Mouse (Mus musculus) liver, adult 2 months (tissue): Measurements from ENCODE around the gene Tmem108. TPM values are rescaled to one million over a fixed set of nuclear protein-coding genes. Genes with fewer than 3 reads are reported as not detected.

Experiments
- DNase-seq: peaks from one replicate; pipeline ENCODE4 v3.0.0-alpha.2; 2011; ENCODE audit warnings: low read depth, low spot score; ENCODE audit errors: extremely low read depth
- H3K27ac ChIP-seq: fragments of 200-500 bp; replicated peaks from 2 replicates; pipeline ENCODE4 v1.5.1; 2012; ENCODE audit warnings: low read depth, mild to moderate bottlenecking, control low read depth, inconsistent platforms, low read length; ENCODE audit not compliant: insufficient read depth
- H3K27me3 ChIP-seq: fragments of 200-500 bp; 2 replicates; pipeline ENCODE4 v1.6.1; 2012; ENCODE audit warnings: mild to moderate bottlenecking, moderate library complexity, low read length, inconsistent platforms; ENCODE audit not compliant: control insufficient read depth, insufficient read depth
- H3K36me3 ChIP-seq: fragments of 200-500 bp; 2 replicates; pipeline ENCODE4 v1.6.1; 2012; ENCODE audit warnings: low read length, inconsistent platforms; ENCODE audit not compliant: control insufficient read depth, insufficient read depth
- H3K4me1 ChIP-seq: fragments of 200-500 bp; 2 replicates; pipeline ENCODE4 v1.6.1; 2011; ENCODE audit warnings: low read length; ENCODE audit not compliant: control insufficient read depth, insufficient read depth
- H3K4me3 ChIP-seq: fragments of 200-500 bp; 2 replicates; pipeline ENCODE4 v1.5.1; 2011; ENCODE audit warnings: low read depth, mild to moderate bottlenecking, control low read depth, low read length, moderate library complexity; ENCODE audit not compliant: insufficient read depth
- H3K79me2 ChIP-seq: fragments of 200-500 bp; 2 replicates; pipeline ENCODE4 v1.6.1; 2012; ENCODE audit warnings: inconsistent platforms, mild to moderate bottlenecking, low read length, moderate library complexity; ENCODE audit not compliant: control insufficient read depth, insufficient read depth
- H3K9ac ChIP-seq: fragments of 200-500 bp; 2 replicates; pipeline ENCODE4 v1.6.1; 2012; ENCODE audit warnings: low read depth, mild to moderate bottlenecking, control low read depth, inconsistent platforms, low read length
- CTCF ChIP-seq: fragments of 200-500 bp; IDR thresholded peaks from 2 replicates; pipeline ENCODE4 v1.5.1; 2011; ENCODE audit warnings: low read depth, low read length, control low read depth
- POLR2A ChIP-seq: fragments of 200-500 bp; IDR thresholded peaks from 2 replicates; pipeline ENCODE4 v1.6.1; 2011; ENCODE audit warnings: low read length, control low read depth; ENCODE audit not compliant: insufficient read depth; ENCODE audit errors: extremely low read depth
- WGBS: fragments of 180-500 bp; shearing (Covaris S2); methylation state at CpG from one replicate; pipeline ENCODE4 v1.1.7; 2018; 5-methylcytosine and 5-hydroxymethylcytosine counted together
- polyA plus RNA-seq: library from polyadenylated mRNA; depleted of rRNA; stranded (reverse); fragments of >200 nt; gene quantifications from 2 replicates; pipeline ENCODE4 v1.2.3, GENCODE M21; 2012
- total RNA-seq: library from RNA; depleted of rRNA; stranded (reverse); fragments of >200 nt; gene quantifications from 2 replicates; pipeline ENCODE4 v1.2.3, GENCODE M21; 2014

Tmem108 gene
- total and polyA plus RNA-seq, 2 experiments: 0.09 to 0.40 TPM

GRCm38 (mm10) chr9:103623560-103624316 is 137.9 kb downstream of the Tmem108 start:
- no peak for DNase-seq
- Histone ChIP-seq H3K27ac (no peak overlapping the region), H3K9ac (no peak overlapping the region), H3K27me3 (no peaks in the 10 kb centered on the region), H3K79me2 (no peaks in the 10 kb centered on the region), H3K36me3 (no peaks in the 10 kb centered on the region), H3K4me1 (no peaks in the 10 kb centered on the region), H3K4me3 (no peak overlapping the region)
- WGBS: 83% methylated on average over 19 of the region's 19 CpGs
- TF ChIP-seq CTCF (no peak), POLR2A (no peak)

GRCm38 (mm10) chr9:103622988-103623387 is 138.6 kb downstream of the Tmem108 start:
- Histone ChIP-seq H3K27ac (no peak overlapping the region), H3K36me3 (no peaks in the 10 kb centered on the region), H3K4me1 (no peaks in the 10 kb centered on the region), H3K27me3 (no peaks in the 10 kb centered on the region), H3K4me3 (no peak overlapping the region), H3K9ac (no peak overlapping the region), H3K79me2 (no peaks in the 10 kb centered on the region)
- DNase-seq: no peak
- WGBS: 89% methylated on average over 5 of the region's 5 CpGs
- TF ChIP-seq CTCF (no peak), POLR2A (no peak)

GRCm38 (mm10) chr9:103621870-103622269 is 139.8 kb downstream of the Tmem108 start:
- Histone ChIP-seq H3K4me3 (no peak overlapping the region), H3K27ac (no peak overlapping the region), H3K9ac (no peak overlapping the region), H3K36me3 (no peaks in the 10 kb centered on the region), H3K4me1 (no peaks in the 10 kb centered on the region), H3K27me3 (no peaks in the 10 kb centered on the region), H3K79me2 (no peaks in the 10 kb centered on the region)
- DNase-seq: no peak
- TF ChIP-seq CTCF: no peak
- no peak for TF ChIP-seq POLR2A
- 87% methylated on average over 2 of the region's 2 CpGs for WGBS

GRCm38 (mm10) chr9:103620517-103621212 is 141.0 kb downstream of the Tmem108 start:
- no peaks in the 10 kb centered on the region for H3K27me3 ChIP-seq
- no peaks in the 10 kb centered on the region for H3K79me2 ChIP-seq
- no peak overlapping the region for H3K27ac ChIP-seq
- H3K4me1 ChIP-seq: no peaks in the 10 kb centered on the region
- no peak overlapping the region for H3K9ac ChIP-seq
- TF ChIP-seq CTCF (no peak), POLR2A (no peak)
- DNase-seq: no peak
- 90% methylated on average over 8 of the region's 8 CpGs for WGBS
- H3K4me3 ChIP-seq: no peak overlapping the region
- H3K36me3 ChIP-seq: no peaks in the 10 kb centered on the region

- H3K79me2 ChIP-seq: no peaks in the 10 kb centered on the region
- no peak for DNase-seq
- no peaks in the 10 kb centered on the region for H3K4me1 ChIP-seq
- 79% methylated on average over 4 of the region's 4 CpGs for WGBS
- H3K27me3 ChIP-seq: no peaks in the 10 kb centered on the region
- no peaks in the 10 kb centered on the region for H3K36me3 ChIP-seq
- no peak overlapping the region for H3K27ac ChIP-seq
- TF ChIP-seq CTCF (no peak), POLR2A (no peak)
- no peak overlapping the region for H3K4me3 ChIP-seq
- no peak overlapping the region for H3K9ac ChIP-seq
Measured at GRCm38 (mm10) chr9:103614260-103614659, 147.4 kb downstream of the Tmem108 start.
